Mouse (Mus musculus) MEL (cell line): ENCODE measurements at regions not wholly inside any gene's neighbourhood (a gene's known extent, or its start where the extent isn't known, plus 50 kb on each side); places are given as distances from the start of the nearest gene placed in this dataset.

Source experiments
- CTCF ChIP-seq, 3 experiments: IDR thresholded peaks in 2 of 3; conservative IDR thresholded peaks in 1 of 3; 2 replicates each; pipeline ENCODE4 v1.5.1; 2011 to 2012; ENCODE audit warnings: low read length in 3 of 3, low read depth in 2 of 3, mild to moderate bottlenecking in 2 of 3, improper control_type of control experiment in 1 of 3, inconsistent platforms in 1 of 3, mixed read lengths in 1 of 3, moderate library complexity in 1 of 3; ENCODE audit not compliant: control insufficient read depth in 1 of 3, insufficient read depth in 1 of 3, poor library complexity in 1 of 3, severe bottlenecking in 1 of 3
- ELF1 ChIP-seq: IDR thresholded peaks from 2 replicates; pipeline ENCODE4 v1.6.1; 2014; ENCODE audit warnings: low read depth, mild to moderate bottlenecking, inconsistent platforms, low read length, improper control_type of control experiment, moderate library complexity
- EP300 ChIP-seq, 2 experiments: IDR thresholded peaks; 2 replicates each; pipeline ENCODE4 v1.6.1; 2011; ENCODE audit warnings: improper control_type of control experiment in 2 of 2, low read length in 2 of 2, low read depth in 1 of 2, mild to moderate bottlenecking in 1 of 2
- GATA1 ChIP-seq: IDR thresholded peaks from 2 replicates; pipeline ENCODE4 v1.6.1; 2011; ENCODE audit warnings: low read depth, low read length, improper control_type of control experiment
- JUND ChIP-seq: IDR thresholded peaks from 2 replicates; pipeline ENCODE4 v1.6.1; 2011; ENCODE audit warnings: low read depth, mild to moderate bottlenecking, improper control_type of control experiment, low read length
- MXI1 ChIP-seq: IDR thresholded peaks from 2 replicates; pipeline ENCODE4 v1.6.1; 2011; ENCODE audit warnings: mild to moderate bottlenecking, low read depth, low read length, improper control_type of control experiment
- POLR2A ChIP-seq, 2 experiments: IDR thresholded peaks; 2 replicates each; pipeline ENCODE4 v1.6.1; 2011 to 2012; ENCODE audit warnings: low read length in 2 of 2, mild to moderate bottlenecking in 2 of 2, control low read depth in 1 of 2, improper control_type of control experiment in 1 of 2, low read depth in 1 of 2, moderate library complexity in 1 of 2; ENCODE audit not compliant: control insufficient read depth in 1 of 2, insufficient read depth in 1 of 2, poor library complexity in 1 of 2
- RAD21 ChIP-seq: IDR thresholded peaks from 2 replicates; pipeline ENCODE4 v1.6.1; 2011; ENCODE audit warnings: mild to moderate bottlenecking, low read depth, low read length, improper control_type of control experiment
- RCOR1 ChIP-seq: IDR thresholded peaks from 2 replicates; pipeline ENCODE4 v1.6.1; 2012; ENCODE audit warnings: low read depth, mild to moderate bottlenecking, inconsistent platforms, low read length, improper control_type of control experiment
- SIN3A ChIP-seq: IDR thresholded peaks from 2 replicates; pipeline ENCODE4 v1.6.1; 2012; ENCODE audit warnings: low read length, improper control_type of control experiment, inconsistent platforms
- TAL1 ChIP-seq: IDR thresholded peaks from 2 replicates; pipeline ENCODE4 v1.6.1; 2012; ENCODE audit warnings: mild to moderate bottlenecking, inconsistent platforms, low read length, moderate library complexity, mixed read lengths
- USF1 ChIP-seq: IDR thresholded peaks from 2 replicates; pipeline ENCODE4 v1.6.1; 2014; ENCODE audit warnings: low read depth, mild to moderate bottlenecking, inconsistent platforms, low read length, improper control_type of control experiment, moderate library complexity
- ZC3H11A ChIP-seq: IDR thresholded peaks from 2 replicates; pipeline ENCODE4 v1.6.1; 2012; ENCODE audit warnings: low read depth, mild to moderate bottlenecking, inconsistent platforms, low read length, improper control_type of control experiment
- ZNF384 ChIP-seq: IDR thresholded peaks from 2 replicates; pipeline ENCODE4 v1.6.1; 2012; ENCODE audit warnings: low read depth, mild to moderate bottlenecking, inconsistent platforms, low read length, improper control_type of control experiment

DNA sequence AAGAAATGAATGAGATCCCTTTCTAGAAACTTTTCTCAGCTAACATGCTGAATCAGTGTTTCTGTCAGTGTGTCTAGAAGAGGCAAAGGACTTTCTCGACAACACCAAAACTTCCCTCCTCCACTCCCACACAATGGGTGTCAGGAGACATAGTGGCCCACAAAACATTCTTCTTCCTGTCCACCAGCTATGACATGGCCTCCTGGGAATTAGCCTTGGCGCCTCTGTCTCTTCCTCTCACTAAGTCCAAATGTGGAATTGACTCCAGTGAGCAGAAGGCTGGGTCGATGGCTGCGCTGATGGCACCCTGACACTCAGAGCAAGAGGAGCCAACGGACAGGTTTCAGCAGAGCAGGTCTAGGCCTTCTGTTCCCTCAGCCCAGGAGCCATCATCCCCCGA lies 205.2 kb upstream of the Egln3 start:
- TF ChIP-seq EP300 (IDR thresholded peaks at IDR 0.05; ENCODE audit: low read depth in 1 of 2, low read length in 2 of 2), result no peak
- TF ChIP-seq ZNF384, result no peak
- no peak for TF ChIP-seq POLR2A (IDR thresholded peaks at IDR 0.05; ENCODE audit: control insufficient read depth in 1 of 2, insufficient read depth in 1 of 2, low read depth in 1 of 2, low read length in 2 of 2, poor library complexity in 1 of 2)
- TF ChIP-seq CTCF (IDR thresholded peaks at IDR 0.05 in 2 of 3, conservative IDR thresholded peaks at IDR 0.05 in 1 of 3; ENCODE audit: control insufficient read depth in 1 of 3, insufficient read depth in 1 of 3, low read depth in 2 of 3, low read length in 3 of 3, poor library complexity in 1 of 3, severe bottlenecking in 1 of 3), result no peak
- no peak for TF ChIP-seq ELF1
- TF ChIP-seq ZC3H11A, result no peak
- no peak for TF ChIP-seq JUND
- TF ChIP-seq RCOR1, result no peak
- TF ChIP-seq GATA1, result no peak
- no peak for TF ChIP-seq USF1
- no peak for TF ChIP-seq TAL1
- TF ChIP-seq RAD21, result no peak
- TF ChIP-seq SIN3A, result no peak
- no peak for TF ChIP-seq MXI1
